Mouse (Mus musculus): ENCODE results near the gene Nacc2. TPM values are rescaled to one million over a fixed set of nuclear protein-coding genes. Genes with fewer than 3 reads are reported as not detected.
A peak's percentile ranks its signal among the peaks of the same experiment; 100 is the strongest.

Gene Nacc2
- total and polyA plus RNA-seq, 2 experiments from 2014 or later, result 18.3 to 18.9 TPM

GRCm38 (mm10) chr2:26118584-26119309 is 4.3 kb downstream of the Nacc2 start:
- WGBS, result 37% methylated on average over 4 of the region's 4 CpGs
- DNase-seq, result peak; percentile 20
- peaks cover 5% of the 10 kb centered on the region; the same call in 1 of the 2 replicates for H3K4me1 ChIP-seq (ENCODE audit: insufficient read depth)
- no peak overlapping the region for H3K4me3 ChIP-seq (ENCODE audit: low read depth, low read length)
- TF ChIP-seq CTCF (IDR thresholded peaks at IDR 0.05; ENCODE audit: low read depth), result no peak
- no peaks in the 10 kb centered on the region for H3K36me3 ChIP-seq (ENCODE audit: insufficient read depth)
- H3K9ac ChIP-seq, result no peak overlapping the region
- no peak overlapping the region for H3K4me2 ChIP-seq (ENCODE audit: low read depth)
- ATAC-seq, result peak; percentile 42
- peaks cover 22% of the 10 kb centered on the region for H3K27me3 ChIP-seq (ENCODE audit: insufficient read depth, low read length)
- no peaks in the 10 kb centered on the region for H3K9me3 ChIP-seq (ENCODE audit: low read length)
- H3K27ac ChIP-seq (ENCODE audit: low read depth, low read length), result no peak overlapping the region

GRCm38 (mm10) chr2:26117580-26117979 is 5.4 kb downstream of the Nacc2 start:
- Histone ChIP-seq H3K4me3 (ENCODE audit: low read depth, low read length) (no peak overlapping the region), H3K27me3 (ENCODE audit: insufficient read depth, low read length) (peaks cover 19% of the 10 kb centered on the region), H3K4me1 (ENCODE audit: insufficient read depth) (peaks cover 5% of the 10 kb centered on the region; the same call in 1 of the 2 replicates), H3K27ac (ENCODE audit: low read depth, low read length) (no peak overlapping the region), H3K4me2 (ENCODE audit: low read depth) (no peak overlapping the region), H3K9ac (no peak overlapping the region), H3K36me3 (ENCODE audit: insufficient read depth) (no peaks in the 10 kb centered on the region), H3K9me3 (ENCODE audit: low read length) (no peaks in the 10 kb centered on the region)
- DNase-seq (no peak), ATAC-seq (no peak)
- no peak for TF ChIP-seq CTCF (IDR thresholded peaks at IDR 0.05; ENCODE audit: low read depth)
- WGBS, result 47% methylated on average over 1 of the region's 1 CpGs

DNA sequence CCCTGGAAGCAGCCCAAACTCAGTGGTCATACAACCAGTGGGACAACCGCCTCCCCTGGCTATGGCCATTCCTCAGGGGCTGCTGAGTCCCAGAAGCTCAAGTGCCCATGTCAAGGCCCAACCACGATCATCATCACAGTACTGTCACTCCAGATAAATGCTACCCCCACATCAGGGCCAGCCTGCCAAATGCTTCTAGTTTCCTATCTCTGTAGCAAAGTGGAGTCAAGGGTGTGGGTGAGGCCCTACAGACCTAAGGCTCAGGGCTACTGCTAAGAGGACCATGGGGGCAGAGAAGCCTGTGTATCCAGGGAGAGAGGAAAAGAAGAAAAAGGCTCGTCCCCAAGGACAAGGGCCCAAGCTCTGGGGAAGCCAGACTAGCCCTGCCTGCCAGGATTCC is 6.5 kb downstream of the Nacc2 start:
- ATAC-seq, result no peak
- Histone ChIP-seq H3K36me3 (ENCODE audit: insufficient read depth) (no peaks in the 10 kb centered on the region), H3K4me2 (ENCODE audit: low read depth) (no peak overlapping the region), H3K27ac (ENCODE audit: low read depth, low read length) (no peak overlapping the region), H3K9ac (no peak overlapping the region), H3K4me1 (ENCODE audit: insufficient read depth) (no peaks in the 10 kb centered on the region; the same call in 1 of the 2 replicates), H3K4me3 (ENCODE audit: low read depth, low read length) (no peak overlapping the region), H3K27me3 (ENCODE audit: insufficient read depth, low read length) (peaks cover 15% of the 10 kb centered on the region), H3K9me3 (ENCODE audit: low read length) (no peaks in the 10 kb centered on the region)
- no peak for DNase-seq
- no peak for TF ChIP-seq CTCF (IDR thresholded peaks at IDR 0.05; ENCODE audit: low read depth)
- 78% methylated on average over 3 of the region's 3 CpGs for WGBS

DNA sequence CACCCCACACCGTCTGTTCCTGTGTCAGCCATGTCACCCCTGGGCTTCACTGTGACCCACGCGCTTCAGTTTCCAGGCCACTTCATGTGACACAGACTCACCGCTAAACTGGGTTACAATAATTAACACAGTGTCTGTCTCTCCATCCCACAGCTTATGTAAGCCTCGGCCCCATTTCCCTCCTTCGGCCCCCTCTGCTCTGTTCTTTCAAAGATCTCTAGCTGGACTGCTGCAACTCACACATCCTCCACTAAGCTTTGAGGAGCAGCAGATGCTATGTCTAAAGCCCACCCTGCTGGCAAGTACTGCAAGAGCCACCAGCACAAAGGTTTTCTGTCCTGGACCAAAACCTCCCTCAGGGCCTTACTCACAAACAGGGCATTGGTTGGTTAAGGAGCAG is 7.8 kb downstream of the Nacc2 start:
- peak; percentile 43; the same call in 1 of the 2 replicates for ATAC-seq

DNA sequence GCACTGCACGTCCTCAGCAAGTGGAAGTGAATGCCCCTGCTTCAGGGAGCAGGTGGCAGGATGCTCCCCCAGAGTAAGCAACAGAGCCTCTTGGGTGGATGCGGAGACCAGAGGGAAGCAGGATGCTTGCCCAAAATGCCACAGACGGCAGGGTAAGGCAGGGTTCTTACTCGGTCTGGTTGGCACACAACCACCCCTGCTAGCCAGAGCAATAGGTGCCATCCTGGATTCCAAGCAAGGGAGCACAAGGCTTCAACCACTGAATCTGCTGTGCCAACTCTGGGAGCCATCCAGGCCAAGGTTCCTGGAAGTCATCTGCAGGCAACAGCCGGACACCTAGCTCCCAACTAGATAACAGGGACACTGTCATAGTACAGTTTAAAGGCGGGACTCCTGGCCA is 14.8 kb downstream of the Nacc2 start:
- no peak overlapping the region for H3K9ac ChIP-seq
- no peak overlapping the region for H3K4me3 ChIP-seq (ENCODE audit: low read depth, low read length)
- TF ChIP-seq CTCF (IDR thresholded peaks at IDR 0.05; ENCODE audit: low read depth), result no peak
- DNase-seq, result no peak
- H3K4me2 ChIP-seq (ENCODE audit: low read depth), result no peak overlapping the region
- H3K9me3 ChIP-seq (ENCODE audit: low read length), result no peaks in the 10 kb centered on the region
- no peaks in the 10 kb centered on the region for H3K4me1 ChIP-seq (ENCODE audit: insufficient read depth)
- no peak for ATAC-seq
- 82% methylated on average over 6 of the region's 6 CpGs for WGBS
- H3K36me3 ChIP-seq (ENCODE audit: insufficient read depth), result no peaks in the 10 kb centered on the region
- no peaks in the 10 kb centered on the region for H3K27me3 ChIP-seq (ENCODE audit: insufficient read depth, low read length)
- H3K27ac ChIP-seq (ENCODE audit: low read depth, low read length), result no peak overlapping the region

More for the DNA sequence above, 7.8 kb downstream of the Nacc2 start:
- Histone ChIP-seq H3K36me3 (ENCODE audit: insufficient read depth) (no peaks in the 10 kb centered on the region), H3K4me3 (ENCODE audit: low read depth, low read length) (no peak overlapping the region), H3K4me2 (ENCODE audit: low read depth) (no peak overlapping the region), H3K27me3 (ENCODE audit: insufficient read depth, low read length) (peaks cover 3% of the 10 kb centered on the region; the same call in 1 of the 2 replicates), H3K9me3 (ENCODE audit: low read length) (no peaks in the 10 kb centered on the region), H3K4me1 (ENCODE audit: insufficient read depth) (no peaks in the 10 kb centered on the region; the same call in 1 of the 2 replicates), H3K9ac (no peak overlapping the region), H3K27ac (ENCODE audit: low read depth, low read length) (no peak overlapping the region)
- no peak for DNase-seq
- peak; percentile 34 for TF ChIP-seq CTCF (IDR thresholded peaks at IDR 0.05; ENCODE audit: low read depth)
- WGBS, result 73% methylated on average over 6 of the region's 6 CpGs

DNA sequence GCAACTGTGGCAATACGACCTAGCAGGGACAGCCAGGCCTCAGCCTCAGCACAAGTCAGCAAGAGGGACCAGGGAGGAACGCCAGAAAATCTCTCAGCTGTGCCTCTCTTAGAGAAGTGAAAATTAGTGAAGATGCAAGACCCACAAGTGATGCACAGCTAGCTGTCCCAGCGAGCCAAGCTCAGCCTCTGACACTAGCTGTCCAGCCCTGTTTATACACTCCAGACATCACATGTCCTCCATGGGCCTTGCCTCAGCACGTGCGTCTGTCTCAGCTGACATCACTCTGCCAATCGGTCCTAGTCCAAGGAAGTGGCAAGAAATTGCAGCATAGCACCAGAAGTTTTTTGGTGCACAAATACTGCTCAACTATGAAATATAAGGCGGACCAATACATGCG is 16.0 kb downstream of the Nacc2 start:
- WGBS, result 84% methylated on average over 8 of the region's 8 CpGs
- ATAC-seq (no peak), DNase-seq (no peak)
- H3K9me3 ChIP-seq (ENCODE audit: low read length), result no peaks in the 10 kb centered on the region
- no peaks in the 10 kb centered on the region for H3K27me3 ChIP-seq (ENCODE audit: insufficient read depth, low read length)
- H3K9ac ChIP-seq, result no peak overlapping the region
- no peaks in the 10 kb centered on the region for H3K4me1 ChIP-seq (ENCODE audit: insufficient read depth)
- no peak overlapping the region for H3K4me3 ChIP-seq (ENCODE audit: low read depth, low read length)
- H3K36me3 ChIP-seq (ENCODE audit: insufficient read depth), result no peaks in the 10 kb centered on the region
- H3K4me2 ChIP-seq (ENCODE audit: low read depth), result no peak overlapping the region
- H3K27ac ChIP-seq (ENCODE audit: low read depth, low read length), result no peak overlapping the region
- no peak for TF ChIP-seq CTCF (IDR thresholded peaks at IDR 0.05; ENCODE audit: low read depth)

DNA sequence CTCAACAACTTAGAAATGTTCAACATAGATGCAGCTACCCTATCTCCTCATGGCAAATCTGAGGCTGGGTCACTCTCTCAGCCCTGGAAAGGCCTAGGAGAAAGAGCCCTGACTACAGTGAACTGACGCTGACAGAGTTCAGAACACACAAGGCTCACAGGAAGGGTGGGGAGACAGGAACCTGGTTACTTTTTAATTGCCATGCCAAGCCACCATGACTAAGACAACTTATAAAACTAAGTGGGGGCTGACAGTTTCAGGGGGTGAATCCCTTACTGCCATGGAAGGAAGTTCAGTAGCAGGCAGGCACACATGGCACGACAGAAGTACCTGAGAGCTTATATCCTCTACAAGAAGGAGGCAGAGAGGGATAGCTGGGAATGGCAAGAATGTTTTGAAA is 16.8 kb downstream of the Nacc2 start:
- no peak for TF ChIP-seq CTCF (IDR thresholded peaks at IDR 0.05; ENCODE audit: low read depth)
- no peak for DNase-seq
- H3K4me2 ChIP-seq (ENCODE audit: low read depth), result no peak overlapping the region
- no peak overlapping the region for H3K9ac ChIP-seq
- 91% methylated on average over 2 of the region's 2 CpGs for WGBS
- H3K27me3 ChIP-seq (ENCODE audit: insufficient read depth, low read length), result no peaks in the 10 kb centered on the region
- H3K9me3 ChIP-seq (ENCODE audit: low read length), result no peaks in the 10 kb centered on the region
- no peak overlapping the region for H3K27ac ChIP-seq (ENCODE audit: low read depth, low read length)
- ATAC-seq, result no peak
- H3K36me3 ChIP-seq (ENCODE audit: insufficient read depth), result no peaks in the 10 kb centered on the region
- H3K4me1 ChIP-seq (ENCODE audit: insufficient read depth), result no peaks in the 10 kb centered on the region
- no peak overlapping the region for H3K4me3 ChIP-seq (ENCODE audit: low read depth, low read length)

Measured in forebrain, postnatal 0 days (tissue).